In genomic region chr1:91123466-91123865, GRCm38 (mm10) we compare ENCODE assay signal across 28 mouse cellular contexts. TPM values are rescaled to one million over a fixed set of nuclear protein-coding genes. Genes with fewer than 3 reads are reported as not detected.
"Had no signal": no experiment of that assay in that cellular context is flagged by ENCODE, and none has a peak within 500 bp of the region (broad histone marks: within the 10 kb centered on the region; RNA-seq: fewer than 3 reads in every experiment).

No protein-coding gene starts in this region.

- DNase-seq: gastrocnemius, adult 2 months; gastrocnemius, postnatal 10 days; gastrocnemius, postnatal 25 days; heart, adult 2 months; heart, postnatal 10 days; heart, postnatal 4 days; kidney, adult 18-20 months; kidney, adult 8-10 months; kidney, postnatal 10 days; kidney, postnatal 25 days; kidney, postnatal 4 days had no signal

- H3K4me2 ChIP-seq: heart, embryonic 12.5 days; hindbrain, embryonic 12.5 days; hindbrain, embryonic 14.5 days; intestine, embryonic 15.5 days; limb, embryonic 12.5 days had no signal

- H3K9me3 ChIP-seq: hindbrain, embryonic 12.5 days; intestine, embryonic 15.5 days; limb, embryonic 10.5 days; limb, embryonic 12.5 days had no signal

- H3K9ac ChIP-seq: heart, embryonic 12.5 days; hindbrain, embryonic 12.5 days; hindbrain, embryonic 14.5 days; intestine, embryonic 15.5 days; limb, embryonic 12.5 days had no signal

- H3K27ac ChIP-seq: gastrocnemius, adult 2 months; heart, adult 2 months; hindbrain, embryonic 10.5 days; hindbrain, embryonic 12.5 days; hindbrain, embryonic 14.5 days; intestine, embryonic 15.5 days; layer of hippocampus, adult 2 months; left cerebral cortex, adult 2 months; limb, embryonic 10.5 days; limb, embryonic 12.5 days had no signal

- H3K4me1 ChIP-seq: heart, embryonic 12.5 days; hindbrain, embryonic 10.5 days; hindbrain, embryonic 12.5 days; intestine, embryonic 15.5 days; limb, embryonic 10.5 days; limb, embryonic 12.5 days had no signal

- H3K27me3 ChIP-seq: heart, embryonic 12.5 days; hindbrain, embryonic 12.5 days; intestine, embryonic 15.5 days; limb, embryonic 12.5 days had no signal

- H3K4me3 ChIP-seq: gastrocnemius, adult 2 months; heart, adult 2 months; heart, embryonic 12.5 days; hindbrain, embryonic 10.5 days; hindbrain, embryonic 12.5 days; intestine, embryonic 15.5 days; layer of hippocampus, adult 2 months; left cerebral cortex, adult 2 months; limb, embryonic 10.5 days; limb, embryonic 12.5 days had no signal

- ATAC-seq: hindbrain, embryonic 16.5 days; inflammation-experienced regulatory T-cells, adult 6 months; intestine, embryonic 15.5 days; intestine, postnatal 0 days had no signal

RNA-seq across cellular contexts. Expression of gene Rbm44, which starts 21.4 kb away (rescaled TPM):
- total RNA-seq: gastrocnemius, adult 2 months; gastrocnemius, postnatal 25 days; heart, adult 2 months; layer of hippocampus, adult 2 months; layer of hippocampus, postnatal 10 days; layer of hippocampus, postnatal 25 days; left cerebral cortex, adult 2 months; left cerebral cortex, postnatal 14 days; left cerebral cortex, postnatal 36 days had no signal
- polyA plus RNA-seq: heart, adult 2 months; liver, adult 2 months had no signal
